Mouse (Mus musculus) neural tube, embryonic 11.5 days (tissue): ENCODE data around the gene Akr1d1. TPM values are rescaled to one million over a fixed set of nuclear protein-coding genes. Genes with fewer than 3 reads are reported as not detected.

Experiments
- ATAC-seq: fragments of 200-750 bp; cut with Nextera tagmentation; 2 replicates; pipeline ENCODE4 v1.8.0; 2017; ENCODE audit warnings: moderate number of reproducible peaks, mild to moderate bottlenecking, moderate TSS enrichment, moderate library complexity; ENCODE audit not compliant: insufficient read depth, low FRiP score, low TSS enrichment
- DNase-seq: peaks from one replicate; pipeline ENCODE4 v3.0.0-alpha.2; 2015; ENCODE audit warnings: low spot score
- H3K27ac ChIP-seq: fragments of 300-500 bp; sonication (generic); 2 replicates; pipeline ENCODE4 v1.5.1; 2014; ENCODE audit warnings: low read depth, mild to moderate bottlenecking, low read length
- H3K27me3 ChIP-seq: fragments of 300-500 bp; sonication (generic); 2 replicates; pipeline ENCODE4 v1.6.1; 2014; ENCODE audit warnings: mild to moderate bottlenecking, low read length, mixed read lengths; ENCODE audit not compliant: control insufficient read depth, insufficient read depth
- H3K36me3 ChIP-seq: fragments of 300-500 bp; sonication (generic); 2 replicates; pipeline ENCODE4 v1.6.1; 2014; ENCODE audit warnings: mild to moderate bottlenecking, low read length, moderate library complexity, mixed read lengths; ENCODE audit not compliant: control insufficient read depth, insufficient read depth
- H3K4me1 ChIP-seq: fragments of 300-500 bp; sonication (generic); 2 replicates; pipeline ENCODE4 v1.6.1; 2014; ENCODE audit warnings: low read length, mixed read lengths; ENCODE audit not compliant: control insufficient read depth, insufficient read depth
- H3K4me2 ChIP-seq: fragments of 300-500 bp; sonication (generic); 2 replicates; pipeline ENCODE4 v1.6.1; 2014; ENCODE audit warnings: low read depth, mild to moderate bottlenecking, moderate library complexity
- H3K4me3 ChIP-seq: fragments of 300-500 bp; sonication (generic); 2 replicates; pipeline ENCODE4 v1.5.1; 2014; ENCODE audit warnings: low read depth, low read length
- H3K9ac ChIP-seq: fragments of 300-500 bp; sonication (generic); 2 replicates; pipeline ENCODE4 v1.6.1; 2014; ENCODE audit warnings: mild to moderate bottlenecking, low read length
- H3K9me3 ChIP-seq: fragments of 300-500 bp; sonication (generic); 2 replicates; pipeline ENCODE4 v1.6.1; 2016; ENCODE audit warnings: low read length; ENCODE audit not compliant: control insufficient read depth
- WGBS: fragments of 180-500 bp; shearing (Covaris S2); extraction: QIAGEN DNeasy Blood & Tissue Kit; methylation state at CpG from one replicate; pipeline ENCODE4 v1.1.7; 2014; 5-methylcytosine and 5-hydroxymethylcytosine counted together
- polyA plus RNA-seq: library from polyadenylated mRNA; unstranded; fragments of >200 nt; fragmentation: Nextera tagmentation; extraction: Ambion mirVana; gene quantifications from 2 replicates; pipeline ENCODE4 v1.2.1, GENCODE M21; 2014

The Akr1d1 gene
- polyA plus RNA-seq, 1 experiment from 2014 or later: not detected

DNA sequence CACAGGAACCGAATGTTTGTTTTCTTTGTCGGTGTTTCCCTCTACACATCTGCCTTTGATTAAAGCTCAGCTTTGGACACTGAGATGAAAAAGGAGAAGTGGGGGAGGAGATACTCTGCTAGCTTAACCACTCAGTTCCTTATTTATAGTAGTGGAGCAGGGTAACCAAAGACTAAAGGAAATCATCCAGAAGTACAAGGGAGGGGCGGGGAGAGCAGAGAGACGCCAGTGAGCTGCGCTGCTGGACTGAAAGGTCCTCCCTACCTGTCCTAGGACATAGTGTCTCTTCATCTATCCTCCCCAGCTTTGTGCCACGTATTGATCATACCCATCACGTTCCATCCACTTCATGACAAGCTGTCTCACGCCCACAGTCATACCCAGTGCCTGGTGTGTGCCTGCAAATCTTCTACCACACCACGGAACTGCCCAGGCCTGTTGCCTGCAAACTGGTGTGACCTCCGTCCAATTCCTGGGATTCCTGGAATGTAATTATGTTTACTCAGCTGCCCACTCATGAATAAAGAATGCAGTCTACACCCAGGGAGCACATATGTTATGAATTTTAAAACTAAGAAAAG is 87.5 kb downstream of the Akr1d1 start:
- 58% methylated on average over 10 of the region's 10 CpGs for WGBS
- Histone ChIP-seq H3K36me3 (no peaks in the 10 kb centered on the region), H3K4me2 (no peak overlapping the region), H3K27ac (no peak overlapping the region), H3K4me1 (no peaks in the 10 kb centered on the region), H3K27me3 (no peaks in the 10 kb centered on the region), H3K9ac (no peak overlapping the region), H3K4me3 (no peak overlapping the region), H3K9me3 (no peaks in the 10 kb centered on the region)
- no peak for ATAC-seq
- DNase-seq: peak; percentile 27

Other genes starting within 250 kb of the Akr1d1 start
- gene Dgki, start 230.0 kb upstream of the Akr1d1 start, polyA plus RNA-seq: 2.5 and 2.8 TPM in 2 replicates
- gene Creb3l2, start 88.0 kb upstream of the Akr1d1 start, polyA plus RNA-seq: 14.5 and 16.0 TPM in 2 replicates